Mouse (Mus musculus): ENCODE results near the gene Gm48551.

DNA sequence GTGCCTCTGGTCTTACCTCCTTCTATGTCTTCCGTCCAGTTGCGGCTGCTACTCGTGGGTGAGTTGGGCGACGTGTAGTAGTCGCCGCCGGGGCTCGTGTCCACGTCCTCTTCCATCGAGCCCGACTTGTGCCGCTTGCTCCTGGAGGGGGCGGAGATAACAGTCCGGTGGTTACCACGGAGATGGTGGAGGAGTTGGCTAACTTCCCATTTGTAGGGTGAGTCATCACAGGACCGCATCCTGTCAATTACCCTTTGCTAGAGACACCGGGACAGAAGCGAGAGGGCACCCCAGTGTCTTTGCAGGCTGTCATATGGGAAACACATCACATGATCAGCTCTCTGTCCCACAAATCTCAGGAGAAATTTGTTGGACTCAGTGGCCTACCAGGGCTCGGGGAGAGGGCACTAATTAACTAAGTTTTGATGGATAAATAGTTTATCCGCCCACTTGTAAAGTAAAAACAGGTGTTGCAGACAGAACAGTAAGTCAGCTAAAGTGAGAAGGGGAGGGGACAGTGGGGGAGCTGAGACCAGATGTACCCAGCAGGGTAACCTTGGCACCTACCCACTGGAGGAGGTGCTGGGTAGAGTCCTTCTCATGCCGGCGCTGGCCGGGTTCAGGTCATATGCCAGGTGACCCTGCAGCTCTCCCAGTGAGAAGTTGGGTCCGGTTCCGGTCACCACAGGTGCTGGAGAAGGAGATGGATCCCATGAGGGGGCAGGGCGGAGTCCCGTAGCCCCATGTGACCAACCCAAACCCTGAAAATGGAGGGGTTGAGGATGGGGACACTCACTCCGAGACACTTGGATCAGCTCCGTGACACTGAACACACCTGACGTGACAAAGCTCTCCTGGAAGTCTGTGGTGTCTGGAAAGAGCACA is 23.5 kb downstream of the Gm48551 start:
- TF ChIP-seq CTCF (IDR thresholded peaks at IDR 0.05; ENCODE audit: insufficient read depth, low read length) (no peak), POLR2A (IDR thresholded peaks at IDR 0.05; ENCODE audit: borderline replicate concordance, extremely low read depth, low read depth, low read length) (no peak)

Data from lung, adult 2 months (tissue).